Mouse (Mus musculus) midbrain, embryonic 13.5 days (tissue): ENCODE results near the gene Cemip. TPM values are rescaled to one million over a fixed set of nuclear protein-coding genes. Genes with fewer than 3 reads are reported as not detected.

Experiments used
- ATAC-seq: fragments of 200-750 bp; cut with Nextera tagmentation; 2 replicates; pipeline ENCODE4 v1.8.0; 2017; ENCODE audit warnings: mild to moderate bottlenecking, moderate TSS enrichment, moderate library complexity
- H3K27ac ChIP-seq: fragments of 300-500 bp; sonication (generic); 2 replicates; pipeline ENCODE4 v1.5.1; 2015; ENCODE audit warnings: inconsistent platforms, mild to moderate bottlenecking, moderate library complexity
- H3K27me3 ChIP-seq: fragments of 300-500 bp; sonication (generic); 2 replicates; pipeline ENCODE4 v1.6.1; 2015; ENCODE audit warnings: mild to moderate bottlenecking, inconsistent platforms
- H3K36me3 ChIP-seq: fragments of 300-500 bp; sonication (generic); 2 replicates; pipeline ENCODE4 v1.6.1; 2015; ENCODE audit warnings: mild to moderate bottlenecking, inconsistent platforms
- H3K4me1 ChIP-seq: fragments of 300-500 bp; sonication (generic); replicated peaks from 2 replicates; pipeline ENCODE4 v1.6.1; 2015; ENCODE audit warnings: inconsistent platforms
- H3K4me2 ChIP-seq: fragments of 300-500 bp; sonication (generic); replicated peaks from 2 replicates; pipeline ENCODE4 v1.6.1; 2015; ENCODE audit warnings: moderate library complexity, mild to moderate bottlenecking, inconsistent platforms
- H3K4me3 ChIP-seq: fragments of 300-500 bp; sonication (generic); replicated peaks from 2 replicates; pipeline ENCODE4 v1.5.1; 2015; ENCODE audit warnings: mild to moderate bottlenecking, inconsistent platforms
- H3K9ac ChIP-seq: fragments of 300-500 bp; sonication (generic); replicated peaks from 2 replicates; pipeline ENCODE4 v1.6.1; 2015; ENCODE audit warnings: mild to moderate bottlenecking, inconsistent platforms
- H3K9me3 ChIP-seq: fragments of 300-500 bp; sonication (generic); 2 replicates; pipeline ENCODE4 v1.6.1; 2016; ENCODE audit warnings: mild to moderate bottlenecking, inconsistent platforms
- WGBS: fragments of 180-500 bp; shearing (Covaris S2); methylation state at CpG from one replicate; pipeline ENCODE4 v1.1.7; 2015; 5-methylcytosine and 5-hydroxymethylcytosine counted together
- polyA plus RNA-seq: library from polyadenylated mRNA; unstranded; fragments of >200 nt; fragmentation: Nextera tagmentation; extraction: Ambion mirVana; gene quantifications from 2 replicates; pipeline ENCODE4 v1.2.1, GENCODE M21; 2015

The Cemip gene
- polyA plus RNA-seq, 1 experiment from 2014 or later, result 0.16 TPM

DNA sequence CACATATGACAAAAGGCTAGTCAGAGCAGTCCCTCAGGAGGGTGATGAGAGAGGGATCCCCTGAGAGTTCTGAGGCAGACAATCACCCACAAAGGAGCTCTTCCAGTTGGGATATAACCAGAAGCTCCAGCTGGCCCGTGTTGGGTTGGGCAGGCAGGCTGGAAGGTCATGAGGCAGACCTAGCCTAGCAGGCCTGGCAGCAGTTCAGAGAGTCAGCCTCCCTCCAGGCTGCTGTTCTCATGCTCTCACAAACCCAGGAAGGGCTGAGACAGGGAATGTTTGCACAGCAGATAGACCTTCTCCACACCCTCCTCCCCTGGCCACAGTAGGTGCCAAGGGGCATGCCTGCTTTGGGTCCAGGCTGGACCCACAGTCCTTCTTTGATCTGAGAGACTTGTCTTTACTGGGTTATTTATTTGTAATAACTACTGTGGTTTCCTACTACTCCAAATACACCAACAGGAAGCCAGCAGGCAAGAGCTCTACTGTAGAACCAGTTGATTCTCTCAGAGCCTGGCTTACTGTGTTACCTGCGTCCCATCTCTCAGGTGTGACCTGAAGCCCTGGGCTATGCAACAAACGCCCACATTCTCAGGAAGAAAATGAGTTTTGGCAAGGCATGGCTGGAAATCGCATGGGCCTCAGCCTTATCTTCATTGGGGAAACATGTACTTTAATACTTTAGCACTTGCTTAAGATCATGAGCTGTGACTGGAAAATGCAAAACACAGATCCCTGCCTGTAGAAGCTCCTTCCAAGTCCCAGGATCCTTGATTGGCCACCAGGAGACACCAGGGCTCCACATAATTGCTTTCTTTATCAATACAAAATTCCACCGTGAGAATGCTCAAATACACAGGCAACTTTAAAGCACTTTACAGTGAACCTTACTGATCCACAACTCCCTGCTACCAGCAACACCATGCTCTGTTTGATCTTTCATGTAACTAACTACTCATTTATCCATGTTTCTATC, 67.7 kb downstream of the Cemip start:
- no peak for ATAC-seq
- Histone ChIP-seq H3K36me3 (no peaks in the 10 kb centered on the region), H3K4me1 (no peaks in the 10 kb centered on the region), H3K4me3 (no peak overlapping the region), H3K27me3 (no peaks in the 10 kb centered on the region), H3K9ac (no peak overlapping the region), H3K27ac (no peak overlapping the region), H3K4me2 (no peak overlapping the region), H3K9me3 (no peaks in the 10 kb centered on the region)
- WGBS, result 80% methylated on average over 5 of the region's 5 CpGs

DNA sequence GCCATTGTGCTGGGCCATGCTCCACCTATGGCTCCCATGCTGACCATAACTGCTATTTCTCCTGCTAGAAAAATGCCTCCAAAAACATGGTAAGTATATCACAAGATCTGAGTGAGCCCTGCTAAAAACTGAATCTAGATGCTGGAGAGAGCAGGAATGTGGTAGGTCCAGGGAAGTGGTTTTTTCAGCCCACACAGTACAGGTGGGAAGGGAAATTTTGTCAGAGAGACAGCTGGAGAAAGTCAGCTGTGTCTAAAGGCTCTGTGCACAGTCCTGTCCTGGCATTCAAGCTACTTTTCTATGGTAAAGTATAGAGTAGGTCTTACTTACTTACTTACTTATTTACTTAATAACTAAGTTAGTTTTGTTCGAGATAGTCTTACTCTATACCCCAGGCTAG, 71.3 kb downstream of the Cemip start:
- Histone ChIP-seq H3K4me3 (no peak overlapping the region), H3K4me1 (no peaks in the 10 kb centered on the region), H3K36me3 (no peaks in the 10 kb centered on the region), H3K27me3 (no peaks in the 10 kb centered on the region), H3K4me2 (no peak overlapping the region), H3K9ac (no peak overlapping the region), H3K27ac (no peak overlapping the region), H3K9me3 (no peaks in the 10 kb centered on the region)
- no peak for ATAC-seq
- 84% methylated on average over 1 of the region's 1 CpGs for WGBS

- Histone ChIP-seq H3K9ac (no peak overlapping the region), H3K36me3 (no peaks in the 10 kb centered on the region), H3K27me3 (no peaks in the 10 kb centered on the region), H3K4me1 (no peaks in the 10 kb centered on the region), H3K4me2 (no peak overlapping the region), H3K9me3 (no peaks in the 10 kb centered on the region), H3K4me3 (no peak overlapping the region), H3K27ac (no peak overlapping the region)
- ATAC-seq, result no peak
- 85% methylated on average over 4 of the region's 4 CpGs for WGBS
Observed at GRCm38 (mm10) chr7:84013656-84014055, 72.6 kb downstream of the Cemip start.

DNA sequence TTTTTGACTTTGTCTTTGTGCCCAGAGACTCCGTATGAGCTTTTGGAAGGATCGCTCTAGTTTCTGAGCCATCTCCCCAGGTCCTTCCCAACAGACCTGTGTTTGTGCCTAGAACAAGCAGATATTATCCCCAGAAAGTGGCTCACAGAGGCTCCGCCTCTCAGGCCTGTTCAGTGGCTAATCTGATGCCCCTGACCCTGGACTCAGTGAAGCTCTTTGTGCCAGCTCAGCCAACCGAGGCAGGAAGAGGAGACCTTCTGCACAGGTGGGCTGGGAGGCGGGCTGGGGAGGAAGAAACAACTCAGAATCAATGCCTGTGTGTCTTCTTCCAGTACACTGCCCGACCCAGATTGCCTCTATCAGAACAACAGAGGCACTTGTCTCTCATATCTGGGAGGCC, 81.9 kb downstream of the Cemip start:
- Histone ChIP-seq H3K27me3 (no peaks in the 10 kb centered on the region), H3K4me2 (no peak overlapping the region), H3K27ac (no peak overlapping the region), H3K9ac (no peak overlapping the region), H3K4me1 (peaks cover 8% of the 10 kb centered on the region; the same call in 1 of the 2 replicates), H3K9me3 (no peaks in the 10 kb centered on the region), H3K36me3 (no peaks in the 10 kb centered on the region), H3K4me3 (no peak overlapping the region)
- WGBS, result 61% methylated on average over 6 of the region's 6 CpGs
- no peak for ATAC-seq

DNA sequence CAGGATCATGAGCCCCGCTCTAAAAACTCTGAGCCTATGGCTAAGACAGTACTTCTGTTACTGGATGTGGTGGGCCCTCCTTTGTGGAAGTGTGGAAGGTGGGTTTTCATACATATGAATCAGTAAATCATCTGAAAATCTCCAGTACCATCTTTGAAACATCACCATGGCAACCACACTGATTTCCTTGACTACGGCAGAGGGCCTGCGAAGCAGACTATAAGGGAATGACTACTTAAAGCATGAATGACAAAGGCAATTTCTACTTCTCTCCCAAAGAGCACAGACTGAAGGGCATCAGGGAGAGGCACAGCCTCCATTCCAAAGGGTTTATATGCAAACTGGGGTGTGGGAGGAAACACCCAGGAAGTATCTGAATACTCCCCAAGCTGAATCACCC, 84.8 kb downstream of the Cemip start:
- WGBS, result 46% methylated on average over 3 of the region's 3 CpGs
- 0 out of 2 replicates have a peak, but pooled peaks have one; percentile 62 for ATAC-seq
- no peaks in the 10 kb centered on the region for H3K36me3 ChIP-seq
- H3K4me1 ChIP-seq, result peaks cover 8% of the 10 kb centered on the region; the same call in 1 of the 2 replicates
- peak overlapping the region; percentile 10 for H3K27ac ChIP-seq
- no peaks in the 10 kb centered on the region for H3K9me3 ChIP-seq
- no peak overlapping the region for H3K9ac ChIP-seq
- no peak overlapping the region for H3K4me3 ChIP-seq
- no peak overlapping the region for H3K4me2 ChIP-seq
- no peaks in the 10 kb centered on the region for H3K27me3 ChIP-seq

DNA sequence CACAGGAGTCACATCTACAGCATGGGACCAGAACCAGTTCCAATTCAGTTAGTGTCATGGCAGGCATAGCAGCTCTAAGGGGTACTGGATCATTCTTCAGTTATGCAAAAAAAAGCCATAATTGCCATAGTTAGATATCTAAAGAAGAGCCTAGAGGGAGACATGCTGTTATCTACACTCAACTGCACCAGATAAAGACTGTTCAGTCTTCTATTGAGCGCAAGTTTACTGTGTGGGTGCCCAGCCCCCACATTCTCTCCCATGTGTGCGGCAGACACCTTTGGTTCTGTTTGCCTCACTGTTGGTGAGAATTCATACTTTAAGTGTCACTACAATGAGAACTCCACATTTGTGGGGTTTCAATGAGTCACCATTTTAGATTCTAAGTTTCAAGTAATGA, 85.6 kb downstream of the Cemip start:
- no peak for ATAC-seq
- H3K9ac ChIP-seq, result no peak overlapping the region
- H3K4me2 ChIP-seq, result no peak overlapping the region
- H3K9me3 ChIP-seq, result no peaks in the 10 kb centered on the region
- no peak overlapping the region for H3K27ac ChIP-seq
- peaks cover 8% of the 10 kb centered on the region; the same call in 1 of the 2 replicates for H3K4me1 ChIP-seq
- WGBS, result 92% methylated on average over 2 of the region's 2 CpGs
- no peaks in the 10 kb centered on the region for H3K36me3 ChIP-seq
- no peaks in the 10 kb centered on the region for H3K27me3 ChIP-seq
- H3K4me3 ChIP-seq, result no peak overlapping the region

DNA sequence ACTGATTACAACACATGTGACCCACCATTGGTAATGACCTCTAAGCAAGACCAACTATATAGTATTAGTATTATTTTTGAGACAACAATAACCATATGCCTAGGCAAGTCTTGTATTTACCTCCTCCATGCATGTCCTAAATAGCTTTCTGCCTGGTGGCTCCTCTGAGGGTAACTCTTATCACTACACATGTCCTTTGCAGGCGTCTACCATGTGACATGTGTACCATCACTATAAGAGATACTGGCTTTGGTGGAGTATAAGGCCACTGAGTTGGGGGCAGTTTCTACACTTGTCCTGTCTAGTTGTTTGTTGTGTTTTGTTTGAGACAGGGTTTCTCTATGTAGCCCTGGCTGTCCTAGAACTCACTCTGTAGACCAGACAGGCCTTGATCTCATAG, 86.7 kb downstream of the Cemip start:
- Histone ChIP-seq H3K27me3 (no peaks in the 10 kb centered on the region), H3K4me2 (no peak overlapping the region), H3K4me3 (no peak overlapping the region), H3K9ac (no peak overlapping the region), H3K36me3 (no peaks in the 10 kb centered on the region), H3K9me3 (no peaks in the 10 kb centered on the region), H3K27ac (no peak overlapping the region), H3K4me1 (peaks cover 8% of the 10 kb centered on the region; the same call in 1 of the 2 replicates)
- no peak for ATAC-seq
- WGBS, result 89% methylated on average over 1 of the region's 1 CpGs

DNA sequence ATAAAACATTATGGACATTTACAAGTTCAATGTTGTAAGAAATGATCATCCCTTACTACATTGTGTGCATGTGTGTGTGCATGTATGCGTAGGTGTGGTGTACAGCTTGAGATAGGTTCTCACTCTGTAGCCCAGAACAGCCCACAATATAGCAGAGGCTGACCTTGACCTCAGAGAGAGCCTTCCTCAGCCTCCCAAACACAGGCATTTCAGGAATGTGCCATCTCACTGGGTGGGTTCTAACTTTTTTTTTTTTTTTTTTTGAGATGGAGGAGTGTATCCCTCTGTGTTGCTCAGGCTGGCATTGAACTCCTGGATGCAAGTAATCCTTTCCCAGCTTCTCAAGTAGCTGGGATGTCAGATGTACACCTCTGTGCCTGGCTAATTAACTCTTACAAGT, 92.0 kb downstream of the Cemip start:
- Histone ChIP-seq H3K36me3 (no peaks in the 10 kb centered on the region), H3K27ac (no peak overlapping the region), H3K27me3 (no peaks in the 10 kb centered on the region), H3K9me3 (no peaks in the 10 kb centered on the region), H3K4me2 (no peak overlapping the region), H3K9ac (no peak overlapping the region), H3K4me3 (no peak overlapping the region), H3K4me1 (no peaks in the 10 kb centered on the region)
- ATAC-seq, result no peak
- 92% methylated on average over 1 of the region's 1 CpGs for WGBS

DNA sequence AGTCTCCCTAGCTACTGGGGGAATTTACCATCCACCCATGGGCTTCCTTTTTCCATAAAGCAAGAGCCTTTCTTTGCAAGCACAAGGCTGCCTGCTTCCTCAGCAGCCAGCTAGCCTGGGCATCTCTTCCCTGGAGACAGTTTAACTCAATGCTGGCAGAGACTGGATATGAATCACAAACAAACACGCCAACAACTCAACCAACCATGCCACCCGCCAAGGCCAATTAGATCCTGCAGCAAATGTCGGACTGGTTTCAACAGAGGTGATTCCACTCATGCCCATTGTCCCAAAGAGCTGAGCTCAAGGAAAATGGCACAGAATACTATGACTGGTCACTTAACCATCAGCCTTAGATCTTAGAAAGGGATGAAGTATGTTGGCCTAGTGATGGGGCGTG, 97.0 kb downstream of the Cemip start:
- Histone ChIP-seq H3K9me3 (no peaks in the 10 kb centered on the region), H3K27ac (no peak overlapping the region), H3K9ac (no peak overlapping the region), H3K36me3 (no peaks in the 10 kb centered on the region), H3K27me3 (no peaks in the 10 kb centered on the region), H3K4me2 (no peak overlapping the region), H3K4me1 (no peaks in the 10 kb centered on the region), H3K4me3 (no peak overlapping the region)
- WGBS, result 92% methylated on average over 4 of the region's 4 CpGs
- no peak for ATAC-seq

DNA sequence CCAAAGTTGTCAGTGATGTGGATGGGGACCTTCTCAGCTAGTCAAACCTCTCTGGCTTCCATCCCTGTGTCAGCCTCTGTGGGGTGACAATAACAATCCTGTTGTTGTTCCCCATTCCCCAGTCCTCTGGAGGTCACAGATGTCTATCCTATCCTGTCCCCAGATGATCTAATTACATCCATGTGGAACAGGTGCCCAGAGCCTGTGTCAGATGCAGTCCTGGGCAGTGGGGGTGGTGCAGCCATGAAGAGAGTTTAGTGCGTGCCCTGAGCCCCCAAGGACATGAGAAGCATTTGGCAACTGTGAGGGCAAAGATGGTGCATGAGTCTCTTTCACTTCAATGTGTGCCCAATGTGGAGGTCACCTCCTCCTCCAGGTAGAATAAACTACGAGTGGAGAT, 100.6 kb downstream of the Cemip start:
- 76% methylated on average over 2 of the region's 2 CpGs for WGBS
- ATAC-seq, result no peak
- no peak overlapping the region for H3K9ac ChIP-seq

GRCm38 (mm10) chr7:83982566-83982965, 103.7 kb downstream of the Cemip start:
- Histone ChIP-seq H3K9ac (no peak overlapping the region), H3K36me3 (no peaks in the 10 kb centered on the region), H3K27me3 (no peaks in the 10 kb centered on the region), H3K4me1 (no peaks in the 10 kb centered on the region), H3K4me3 (no peak overlapping the region), H3K9me3 (no peaks in the 10 kb centered on the region), H3K4me2 (no peak overlapping the region), H3K27ac (no peak overlapping the region)
- ATAC-seq, result no peak
- 89% methylated on average over 2 of the region's 2 CpGs for WGBS

More for the DNA sequence above, 100.6 kb downstream of the Cemip start:
- no peaks in the 10 kb centered on the region for H3K27me3 ChIP-seq
- no peaks in the 10 kb centered on the region for H3K36me3 ChIP-seq
- H3K9me3 ChIP-seq, result no peaks in the 10 kb centered on the region
- H3K27ac ChIP-seq, result no peak overlapping the region
- no peak overlapping the region for H3K4me3 ChIP-seq
- no peak overlapping the region for H3K4me2 ChIP-seq
- H3K4me1 ChIP-seq, result no peaks in the 10 kb centered on the region

DNA sequence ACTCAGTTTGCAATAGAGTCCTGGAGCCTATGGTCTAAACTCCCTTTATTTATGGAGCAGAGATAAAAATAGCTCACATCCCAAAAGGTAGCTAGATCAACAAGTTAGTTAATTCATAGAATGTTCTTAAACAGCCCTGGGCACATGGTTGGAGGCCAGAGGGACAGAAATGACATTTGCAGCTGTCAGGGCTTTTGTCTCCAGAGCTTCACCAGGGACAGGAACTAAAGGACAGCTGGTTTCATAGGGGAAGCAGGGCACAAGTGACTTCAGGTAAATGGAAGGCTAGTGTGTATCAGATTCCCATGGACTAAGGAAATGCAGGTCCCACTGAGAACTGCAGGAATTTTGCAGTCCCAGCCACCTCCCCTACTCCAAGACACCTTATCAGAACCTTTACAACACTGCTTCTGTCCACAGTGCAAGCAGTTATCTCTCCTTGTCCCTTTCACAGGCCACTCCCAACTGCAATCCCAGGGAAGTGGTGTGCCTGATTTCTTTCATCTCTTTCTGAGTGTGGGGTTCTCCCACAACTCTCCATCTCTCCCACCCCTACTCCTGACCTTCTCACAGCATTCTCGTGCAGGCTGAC, 107.3 kb downstream of the Cemip start:
- Histone ChIP-seq H3K4me2 (no peak overlapping the region), H3K4me3 (no peak overlapping the region), H3K27ac (no peak overlapping the region), H3K9me3 (no peaks in the 10 kb centered on the region), H3K27me3 (no peaks in the 10 kb centered on the region), H3K4me1 (no peaks in the 10 kb centered on the region), H3K36me3 (no peaks in the 10 kb centered on the region), H3K9ac (no peak overlapping the region)
- ATAC-seq, result no peak
- WGBS, result 60% methylated on average over 1 of the region's 1 CpGs
